In genomic region chr17:8797624-8798023, GRCm38 (mm10) we compare ENCODE assay signal across 14 mouse cellular contexts.
"Had no signal": no experiment of that assay in that cellular context is flagged by ENCODE, and none has a peak within 500 bp of the region (broad histone marks: within the 10 kb centered on the region; RNA-seq: fewer than 3 reads in every experiment).

No protein-coding gene starts in this region.

- H3K4me2 ChIP-seq: limb, embryonic 13.5 days; liver, embryonic 15.5 days; lung, embryonic 14.5 days; midbrain, embryonic 12.5 days; stomach, embryonic 15.5 days had no signal

- H3K9me3 ChIP-seq: limb, embryonic 13.5 days; liver, embryonic 15.5 days; megakaryocyte, embryonic 14.5 days; midbrain, embryonic 12.5 days; stomach, embryonic 15.5 days had no signal

- H3K27ac ChIP-seq: layer of hippocampus, adult 2 months; limb, embryonic 13.5 days; liver, embryonic 15.5 days; midbrain, embryonic 12.5 days; stomach, embryonic 15.5 days had no signal

- H3K36me3 ChIP-seq: limb, embryonic 13.5 days; liver, embryonic 15.5 days; midbrain, embryonic 12.5 days; stomach, embryonic 15.5 days had no signal

- H3K4me1 ChIP-seq: stomach, embryonic 15.5 days had no signal

- H3K4me3 ChIP-seq: layer of hippocampus, adult 2 months; limb, embryonic 13.5 days; liver, embryonic 15.5 days; megakaryocyte, embryonic 14.5 days; midbrain, embryonic 12.5 days; stomach, embryonic 15.5 days had no signal

- DNase-seq: kidney, postnatal 10 days; kidney, postnatal 4 days; left cerebral cortex, postnatal 4 days; lung, embryonic 14.5 days; lung, postnatal 10 days; lung, postnatal 4 days; right cerebral cortex, postnatal 14 days; thymus, postnatal 36 days had no signal

- H3K9ac ChIP-seq: limb, embryonic 13.5 days; liver, embryonic 15.5 days; lung, embryonic 14.5 days; midbrain, embryonic 12.5 days; stomach, embryonic 15.5 days had no signal
